Mouse (Mus musculus) heart, postnatal 0 days (tissue): ENCODE data around the gene Skap2.

Experiments
- CTCF ChIP-seq: IDR thresholded peaks from 2 replicates; pipeline ENCODE4 v1.5.1; 2016; ENCODE audit warnings: antibody characterized with exemption, control low read depth, low read depth
- EP300 ChIP-seq: IDR thresholded peaks from 2 replicates; pipeline ENCODE4 v1.6.1; 2016; ENCODE audit warnings: antibody characterized with exemption, low read depth

- TF ChIP-seq CTCF (no peak), EP300 (no peak)
Observed at GRCm38 (mm10) chr6:51956048-51956792, 56.1 kb downstream of the Skap2 start.
